Mouse (Mus musculus): Measurements from ENCODE around the gene Tec. TPM values are rescaled to one million over a fixed set of nuclear protein-coding genes. Genes with fewer than 3 reads are reported as not detected.

Gene Tec
- polyA plus RNA-seq, 1 experiment from 2014 or later, result 4.6 TPM

DNA sequence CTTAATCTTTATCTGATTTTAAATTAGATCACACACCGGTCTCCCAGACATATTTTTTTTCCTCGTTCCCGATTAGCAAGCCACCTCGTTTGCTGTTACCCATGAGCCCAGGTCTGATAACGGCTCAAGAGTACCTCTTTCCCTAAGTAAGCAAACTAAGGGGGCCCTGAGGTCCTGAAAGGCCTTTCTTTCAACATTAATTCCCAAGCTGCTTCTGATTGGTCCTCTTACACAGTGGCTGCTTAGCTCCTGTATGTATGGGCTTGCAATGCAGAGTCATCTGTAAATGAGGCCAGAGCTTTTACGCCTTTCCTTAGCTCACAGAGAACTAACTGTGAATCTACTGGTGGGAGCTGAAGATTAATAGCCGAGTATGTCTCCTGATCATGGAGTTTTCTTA, 131.4 kb downstream of the Tec start:
- H3K4me2 ChIP-seq, result peak overlapping the region; percentile 16; the same call in 1 of the 2 replicates
- no peaks in the 10 kb centered on the region for H3K9me3 ChIP-seq
- H3K27ac ChIP-seq, result no peak overlapping the region
- peaks cover 6% of the 10 kb centered on the region for H3K4me1 ChIP-seq
- 21% methylated on average over 7 of the region's 7 CpGs for whole genome bisulfite sequencing
- no peak for ATAC-seq (ENCODE audit: borderline replicate concordance, extremely low read depth, low FRiP score, low TSS enrichment)
- no peak overlapping the region for H3K9ac ChIP-seq
- H3K27me3 ChIP-seq, result no peaks in the 10 kb centered on the region
- no peak overlapping the region for H3K4me3 ChIP-seq
- H3K36me3 ChIP-seq, result no peaks in the 10 kb centered on the region

- no peak overlapping the region for H3K27ac ChIP-seq
- WGBS, result 27% methylated on average over 8 of the region's 8 CpGs
- peak overlapping the region; percentile 16 for H3K4me2 ChIP-seq
- H3K27me3 ChIP-seq, result no peaks in the 10 kb centered on the region
- H3K4me3 ChIP-seq, result no peak overlapping the region
- no peak overlapping the region for H3K9ac ChIP-seq
- peaks cover 6% of the 10 kb centered on the region for H3K4me1 ChIP-seq
- no peaks in the 10 kb centered on the region for H3K9me3 ChIP-seq
- H3K36me3 ChIP-seq, result no peaks in the 10 kb centered on the region
- ATAC-seq (ENCODE audit: borderline replicate concordance, extremely low read depth, low FRiP score, low TSS enrichment), result no peak
Observed at GRCm38 (mm10) chr5:72736437-72736836, 131.8 kb downstream of the Tec start.

- H3K27ac ChIP-seq, result no peak overlapping the region
- peak overlapping the region; percentile 16; the same call in 1 of the 2 replicates for H3K4me2 ChIP-seq
- 43% methylated on average over 7 of the region's 7 CpGs for WGBS
- no peak; the same call in 1 of the 2 replicates for ATAC-seq (ENCODE audit: borderline replicate concordance, extremely low read depth, low FRiP score, low TSS enrichment)
- no peaks in the 10 kb centered on the region for H3K9me3 ChIP-seq
- peaks cover 6% of the 10 kb centered on the region for H3K4me1 ChIP-seq
- no peaks in the 10 kb centered on the region for H3K36me3 ChIP-seq
- H3K27me3 ChIP-seq, result no peaks in the 10 kb centered on the region
- no peak overlapping the region for H3K4me3 ChIP-seq
- H3K9ac ChIP-seq, result no peak overlapping the region
Observed at GRCm38 (mm10) chr5:72735763-72736162, 132.5 kb downstream of the Tec start.

GRCm38 (mm10) chr5:72732885-72733284, 135.4 kb downstream of the Tec start:
- peaks cover 6% of the 10 kb centered on the region for H3K4me1 ChIP-seq
- no peaks in the 10 kb centered on the region for H3K9me3 ChIP-seq
- no peak overlapping the region for H3K9ac ChIP-seq
- H3K4me2 ChIP-seq, result no peak overlapping the region
- H3K27ac ChIP-seq, result no peak overlapping the region
- H3K4me3 ChIP-seq, result no peak overlapping the region
- ATAC-seq (ENCODE audit: borderline replicate concordance, extremely low read depth, low FRiP score, low TSS enrichment), result no peak
- WGBS, result 75% methylated on average over 1 of the region's 1 CpGs
- no peaks in the 10 kb centered on the region for H3K27me3 ChIP-seq
- no peaks in the 10 kb centered on the region for H3K36me3 ChIP-seq

DNA sequence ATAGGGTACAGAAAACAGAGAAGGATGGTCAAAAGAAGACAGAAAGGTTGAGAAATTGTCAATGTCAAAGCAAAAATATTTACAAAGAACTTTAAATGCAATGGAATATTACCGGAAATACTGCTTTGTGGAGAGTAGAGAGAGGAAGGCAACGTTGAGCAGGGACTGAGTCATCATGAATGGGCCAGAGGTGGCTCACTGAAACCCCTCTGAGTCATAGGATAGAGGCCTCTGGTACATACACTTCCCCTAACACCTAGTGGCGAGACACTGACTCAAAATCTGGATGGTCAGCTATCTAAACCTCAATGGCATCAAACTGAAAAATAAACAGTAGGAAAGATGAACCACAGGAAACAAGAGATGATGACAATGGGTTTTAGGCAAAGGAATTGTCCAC, 142.9 kb downstream of the Tec start:
- no peaks in the 10 kb centered on the region for H3K4me1 ChIP-seq
- H3K9me3 ChIP-seq, result no peaks in the 10 kb centered on the region
- no peak overlapping the region for H3K4me2 ChIP-seq
- 70% methylated on average over 3 of the region's 3 CpGs for WGBS
- H3K36me3 ChIP-seq, result no peaks in the 10 kb centered on the region
- no peak overlapping the region for H3K4me3 ChIP-seq
- H3K27ac ChIP-seq, result no peak overlapping the region
- no peaks in the 10 kb centered on the region for H3K27me3 ChIP-seq
- H3K9ac ChIP-seq, result no peak overlapping the region
- no peak for ATAC-seq (ENCODE audit: borderline replicate concordance, extremely low read depth, low FRiP score, low TSS enrichment)

DNA sequence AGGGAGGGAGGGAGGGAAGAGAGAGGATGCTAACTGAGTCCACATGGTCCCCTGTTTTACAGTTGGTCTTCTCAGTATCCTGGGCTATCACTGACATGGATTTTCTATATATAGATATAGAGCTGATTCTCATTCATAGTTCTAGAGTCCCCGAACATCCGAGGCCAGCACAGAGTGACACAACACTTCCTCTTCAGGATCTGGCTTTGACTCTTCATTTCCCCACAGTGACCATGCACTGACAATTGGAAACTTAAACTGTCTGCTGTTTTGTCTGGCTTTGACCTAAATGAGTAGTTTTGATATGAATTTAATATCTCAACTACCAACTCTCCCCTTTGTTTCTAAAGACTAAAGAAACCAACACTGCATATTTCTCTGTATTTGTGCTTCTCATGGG, 144.9 kb downstream of the Tec start:
- Histone ChIP-seq H3K4me1 (no peaks in the 10 kb centered on the region), H3K9ac (no peak overlapping the region), H3K4me2 (no peak overlapping the region), H3K9me3 (no peaks in the 10 kb centered on the region), H3K4me3 (no peak overlapping the region), H3K36me3 (no peaks in the 10 kb centered on the region), H3K27me3 (no peaks in the 10 kb centered on the region), H3K27ac (no peak overlapping the region)
- no peak for ATAC-seq (ENCODE audit: borderline replicate concordance, extremely low read depth, low FRiP score, low TSS enrichment)
- 62% methylated on average over 2 of the region's 2 CpGs for WGBS

DNA sequence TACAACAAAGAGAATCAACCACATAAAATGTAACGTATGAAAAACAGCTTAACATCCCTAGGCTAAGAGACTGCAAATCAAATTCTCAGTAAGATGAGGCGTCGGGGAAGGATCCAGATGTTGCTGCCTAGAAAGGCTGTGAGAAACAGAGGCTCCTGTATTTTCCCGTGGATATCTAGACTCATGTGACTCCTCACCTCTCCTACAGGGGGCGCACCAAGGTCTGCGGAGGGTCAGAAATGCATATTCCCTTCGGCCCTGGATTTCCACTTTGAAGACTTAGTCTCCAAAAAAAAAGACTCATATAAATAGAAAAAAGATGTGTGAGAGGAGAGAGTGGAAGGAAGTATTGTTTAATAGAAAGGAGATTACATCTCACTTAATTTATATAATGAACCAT, 147.7 kb downstream of the Tec start:
- Histone ChIP-seq H3K4me3 (no peak overlapping the region), H3K4me2 (no peak overlapping the region), H3K36me3 (no peaks in the 10 kb centered on the region), H3K9me3 (no peaks in the 10 kb centered on the region), H3K4me1 (no peaks in the 10 kb centered on the region), H3K9ac (no peak overlapping the region), H3K27ac (no peak overlapping the region), H3K27me3 (no peaks in the 10 kb centered on the region)
- WGBS, result 49% methylated on average over 7 of the region's 7 CpGs
- no peak for ATAC-seq (ENCODE audit: borderline replicate concordance, extremely low read depth, low FRiP score, low TSS enrichment)

DNA sequence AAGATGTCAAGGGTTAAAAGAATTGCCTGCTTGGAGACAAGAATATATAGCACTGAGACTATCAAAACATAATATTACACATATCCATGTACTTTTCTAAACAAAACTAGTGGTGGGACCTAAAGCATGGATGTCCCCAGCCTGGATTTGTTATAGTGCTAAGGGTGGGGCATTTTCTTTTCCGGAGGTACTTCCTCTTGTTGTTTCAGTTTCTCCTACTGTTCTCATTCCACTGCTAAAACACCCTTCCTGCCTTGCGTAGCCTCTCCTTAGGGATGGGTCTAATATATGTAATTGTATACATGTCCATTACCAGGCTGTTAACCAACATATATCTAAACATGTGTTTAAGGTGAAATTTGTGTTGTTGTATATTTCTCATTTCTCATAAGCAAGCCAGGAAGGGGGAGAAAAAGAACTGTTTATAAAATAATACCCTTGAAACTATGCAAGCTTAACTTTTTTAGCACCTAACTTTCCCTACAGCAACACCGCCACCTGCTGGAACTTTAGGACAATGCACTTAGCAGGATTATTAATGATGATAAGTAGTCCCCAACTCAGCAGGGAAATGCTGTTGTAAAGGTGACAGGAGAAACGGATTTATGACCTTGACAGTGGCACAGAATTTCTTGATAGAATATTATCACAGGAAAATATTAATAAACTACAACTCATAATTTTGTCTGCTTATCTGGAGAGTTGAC, 157.6 kb downstream of the Tec start:
- Histone ChIP-seq H3K4me3 (no peak overlapping the region), H3K9ac (no peak overlapping the region), H3K4me1 (no peaks in the 10 kb centered on the region), H3K27me3 (no peaks in the 10 kb centered on the region), H3K27ac (no peak overlapping the region), H3K36me3 (no peaks in the 10 kb centered on the region), H3K4me2 (no peak overlapping the region), H3K9me3 (no peaks in the 10 kb centered on the region)
- 24% methylated on average over 4 of the region's 4 CpGs for WGBS
- no peak for ATAC-seq (ENCODE audit: borderline replicate concordance, extremely low read depth, low FRiP score, low TSS enrichment)

- H3K4me2 ChIP-seq, result no peak overlapping the region
- H3K4me3 ChIP-seq, result no peak overlapping the region
- no peaks in the 10 kb centered on the region for H3K36me3 ChIP-seq
- H3K27me3 ChIP-seq, result no peaks in the 10 kb centered on the region
- no peak for ATAC-seq (ENCODE audit: borderline replicate concordance, extremely low read depth, low FRiP score, low TSS enrichment)
- H3K9ac ChIP-seq, result no peak overlapping the region
- H3K4me1 ChIP-seq, result no peaks in the 10 kb centered on the region
- 85% methylated on average over 9 of the region's 9 CpGs for WGBS
- H3K9me3 ChIP-seq, result no peaks in the 10 kb centered on the region
- H3K27ac ChIP-seq, result no peak overlapping the region
Observed at GRCm38 (mm10) chr5:72709976-72710375, 158.3 kb downstream of the Tec start.

GRCm38 (mm10) chr5:72709451-72709850, 158.8 kb downstream of the Tec start:
- no peaks in the 10 kb centered on the region for H3K4me1 ChIP-seq
- no peak for ATAC-seq (ENCODE audit: borderline replicate concordance, extremely low read depth, low FRiP score, low TSS enrichment)
- H3K36me3 ChIP-seq, result no peaks in the 10 kb centered on the region
- H3K4me2 ChIP-seq, result no peak overlapping the region
- H3K9me3 ChIP-seq, result no peaks in the 10 kb centered on the region
- no peak overlapping the region for H3K27ac ChIP-seq
- no peaks in the 10 kb centered on the region for H3K27me3 ChIP-seq
- H3K4me3 ChIP-seq, result no peak overlapping the region
- 79% methylated on average over 13 of the region's 13 CpGs for WGBS
- H3K9ac ChIP-seq, result no peak overlapping the region

DNA sequence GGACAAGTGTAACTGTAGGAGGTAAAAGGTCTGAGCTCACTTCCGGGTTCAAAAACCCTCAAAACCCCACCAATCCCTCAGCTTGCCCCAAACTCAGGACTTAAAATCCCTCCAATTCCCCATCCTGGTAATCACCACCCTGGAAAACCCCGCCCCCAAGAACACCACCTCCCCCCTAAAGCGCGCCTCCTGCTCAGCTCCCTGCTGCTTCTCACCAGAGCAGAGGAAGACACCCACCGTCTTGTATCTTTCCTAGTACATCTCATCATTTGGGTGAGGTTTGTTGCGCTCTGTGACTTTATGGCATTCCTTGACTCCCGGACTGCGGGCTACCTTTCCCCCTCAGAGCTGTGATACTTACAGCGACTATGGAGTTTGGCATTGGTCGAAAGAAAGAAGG, 161.6 kb downstream of the Tec start:
- Histone ChIP-seq H3K27ac (no peak overlapping the region), H3K4me1 (no peaks in the 10 kb centered on the region), H3K9ac (no peak overlapping the region), H3K4me3 (no peak overlapping the region), H3K9me3 (no peaks in the 10 kb centered on the region), H3K36me3 (no peaks in the 10 kb centered on the region), H3K4me2 (no peak overlapping the region), H3K27me3 (no peaks in the 10 kb centered on the region)
- WGBS, result 62% methylated on average over 10 of the region's 10 CpGs
- no peak for ATAC-seq (ENCODE audit: borderline replicate concordance, extremely low read depth, low FRiP score, low TSS enrichment)

DNA sequence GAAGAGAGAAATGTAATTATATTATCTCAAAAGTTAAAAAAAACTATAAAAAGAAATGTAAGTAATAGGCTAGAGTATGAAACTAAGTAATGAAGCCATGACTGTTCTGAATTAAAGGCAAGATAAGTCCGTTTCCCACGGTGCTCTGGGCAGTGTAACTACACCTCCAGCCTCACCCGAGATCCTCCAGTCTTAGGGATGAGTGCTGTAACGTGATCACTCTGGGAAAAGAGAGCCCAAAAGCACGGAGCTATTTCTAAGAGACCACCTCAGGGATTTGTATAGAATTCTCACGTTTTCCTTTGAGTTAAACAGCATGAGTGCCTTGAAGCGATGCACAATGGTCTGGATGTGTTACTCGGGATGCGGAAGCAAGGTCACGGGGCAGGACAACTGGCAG, 162.2 kb downstream of the Tec start:
- Histone ChIP-seq H3K4me3 (no peak overlapping the region), H3K9ac (no peak overlapping the region), H3K36me3 (no peaks in the 10 kb centered on the region), H3K4me1 (no peaks in the 10 kb centered on the region), H3K4me2 (no peak overlapping the region), H3K27ac (no peak overlapping the region), H3K27me3 (no peaks in the 10 kb centered on the region), H3K9me3 (no peaks in the 10 kb centered on the region)
- 50% methylated on average over 10 of the region's 10 CpGs for WGBS
- ATAC-seq (ENCODE audit: borderline replicate concordance, extremely low read depth, low FRiP score, low TSS enrichment), result no peak
